Mouse (Mus musculus) bone marrow, adult 2 months (tissue): ENCODE results near the gene Grem1.

Experiments
- CTCF ChIP-seq: fragments of 200-500 bp; IDR thresholded peaks from 2 replicates; pipeline ENCODE4 v1.5.1; 2011; ENCODE audit warnings: low read length, control low read depth; ENCODE audit not compliant: control insufficient read depth, insufficient read depth
- POLR2A ChIP-seq: fragments of 200-500 bp; IDR thresholded peaks from 2 replicates; pipeline ENCODE4 v1.6.1; 2011; ENCODE audit warnings: low read depth, mild to moderate bottlenecking, control low read depth, low read length, borderline replicate concordance; ENCODE audit not compliant: control insufficient read depth

DNA sequence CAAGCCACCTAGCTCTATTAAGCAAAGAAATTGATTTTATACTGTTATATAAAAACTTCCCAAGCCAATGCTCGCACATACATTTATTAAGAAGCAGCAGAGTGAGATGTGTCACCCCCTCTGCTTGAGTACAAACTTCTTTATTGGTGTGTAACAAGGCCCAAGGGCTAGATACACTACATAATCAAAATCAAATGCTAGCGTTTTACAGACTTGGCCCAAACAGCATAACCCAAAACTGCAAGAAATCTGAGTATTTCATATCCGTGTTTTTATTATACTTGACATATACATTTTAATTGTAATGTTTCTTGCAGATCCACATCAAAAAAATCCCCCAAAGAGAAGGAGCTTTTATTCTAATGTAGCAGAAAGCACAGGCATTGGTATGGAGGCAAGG, 17.9 kb upstream of the Grem1 start:
- TF ChIP-seq CTCF (no peak), POLR2A (no peak)
